Mouse (Mus musculus) hindbrain, embryonic 11.5 days (tissue): ENCODE measurements around the gene Vmn2r76. TPM values are rescaled to one million over a fixed set of nuclear protein-coding genes. Genes with fewer than 3 reads are reported as not detected.
A peak's percentile ranks its signal among the peaks of the same experiment; 100 is the strongest.
"Not testable (repeated sequence)": the region's sequence is repeated elsewhere in the genome, so short reads cannot be mapped to it uniquely, and the experiment has no call there.

ENCODE experiments used
- ATAC-seq: fragments of 200-750 bp; cut with Nextera tagmentation; 2 replicates; pipeline ENCODE4 v1.8.0; 2017; ENCODE audit warnings: mild to moderate bottlenecking, moderate TSS enrichment, moderate library complexity; ENCODE audit not compliant: low FRiP score
- DNase-seq: peaks from one replicate; pipeline ENCODE4 v3.0.0-alpha.2; 2015; ENCODE audit warnings: low spot score
- H3K27ac ChIP-seq: fragments of 300-500 bp; sonication (generic); 2 replicates; pipeline ENCODE4 v1.5.1; 2014; ENCODE audit warnings: mild to moderate bottlenecking, low read depth, low read length
- H3K27me3 ChIP-seq: fragments of 300-500 bp; sonication (generic); 2 replicates; pipeline ENCODE4 v1.6.1; 2014; ENCODE audit warnings: mild to moderate bottlenecking, low read length, moderate library complexity, mixed read lengths; ENCODE audit not compliant: control insufficient read depth, insufficient read depth
- H3K36me3 ChIP-seq: fragments of 300-500 bp; sonication (generic); 2 replicates; pipeline ENCODE4 v1.6.1; 2014; ENCODE audit warnings: mild to moderate bottlenecking, low read length, moderate library complexity, mixed read lengths; ENCODE audit not compliant: control insufficient read depth, insufficient read depth
- H3K4me1 ChIP-seq: fragments of 300-500 bp; sonication (generic); replicated peaks from 2 replicates; pipeline ENCODE4 v1.6.1; 2014; ENCODE audit warnings: low read length, mixed read lengths; ENCODE audit not compliant: control insufficient read depth, insufficient read depth
- H3K4me2 ChIP-seq: fragments of 300-500 bp; sonication (generic); replicated peaks from 2 replicates; pipeline ENCODE4 v1.6.1; 2014; ENCODE audit warnings: mild to moderate bottlenecking, low read depth, low read length
- H3K4me3 ChIP-seq: fragments of 300-500 bp; sonication (generic); 2 replicates; pipeline ENCODE4 v1.5.1; 2014; ENCODE audit warnings: low read depth, low read length
- H3K9ac ChIP-seq: fragments of 300-500 bp; sonication (generic); 2 replicates; pipeline ENCODE4 v1.6.1; 2014; ENCODE audit warnings: low read depth, low read length
- H3K9me3 ChIP-seq: fragments of 300-500 bp; sonication (generic); 2 replicates; pipeline ENCODE4 v1.6.1; 2016; ENCODE audit warnings: low read length; ENCODE audit not compliant: control insufficient read depth
- WGBS: fragments of 180-500 bp; shearing (Covaris S2); extraction: QIAGEN DNeasy Blood & Tissue Kit; methylation state at CpG from one replicate; pipeline ENCODE4 v1.1.7; 2014; 5-methylcytosine and 5-hydroxymethylcytosine counted together
- polyA plus RNA-seq: library from polyadenylated mRNA; unstranded; fragments of >200 nt; fragmentation: Nextera tagmentation; extraction: Ambion mirVana; gene quantifications from 2 replicates; pipeline ENCODE4 v1.2.1, GENCODE M21; 2014

Vmn2r76 gene
- not detected in 2 replicates for polyA plus RNA-seq

GRCm38 (mm10) chr7:86246208-86246607 is at the start of gene Vmn2r76:
TSS of gene Vmn2r76 (minus strand) at chr7:86246308.
- Histone ChIP-seq H3K36me3 (no peaks in the 10 kb centered on the region), H3K4me3 (no peak within 1 kb of the TSS), H3K27me3 (no peaks in the 10 kb centered on the region), H3K9ac (no peak within 1 kb of the TSS), H3K4me2 (no peak within 1 kb of the TSS), H3K4me1 (no peaks in the 10 kb centered on the region), H3K9me3 (no peaks in the 10 kb centered on the region), H3K27ac (no peak within 1 kb of the TSS)
- WGBS, result 74% methylated on average over 1 of the region's 1 CpGs
- ATAC-seq (no peak), DNase-seq (no peak)

GRCm38 (mm10) chr7:86277072-86277471 is 31.0 kb upstream of the Vmn2r76 start, which contains the start of gene Olfr310:
TSS of gene Olfr310 (minus strand) at chr7:86277172.
- Histone ChIP-seq H3K27ac (no peak within 1 kb of the TSS), H3K4me1 (no peaks in the 10 kb centered on the region), H3K4me3 (no peak within 1 kb of the TSS), H3K9ac (no peak within 1 kb of the TSS), H3K27me3 (no peaks in the 10 kb centered on the region), H3K4me2 (no peak within 1 kb of the TSS), H3K9me3 (no peaks in the 10 kb centered on the region), H3K36me3 (no peaks in the 10 kb centered on the region)
- 83% methylated on average over 1 of the region's 1 CpGs for WGBS
- ATAC-seq, result no peak
- DNase-seq, result no peak

- H3K9me3 ChIP-seq, result no peaks in the 10 kb centered on the region
- no peak overlapping the region for H3K27ac ChIP-seq
- ATAC-seq, result peak; percentile 76
- no peak overlapping the region for H3K4me2 ChIP-seq
- no peaks in the 10 kb centered on the region for H3K36me3 ChIP-seq
- no peaks in the 10 kb centered on the region for H3K4me1 ChIP-seq
- no peak overlapping the region for H3K9ac ChIP-seq
- H3K4me3 ChIP-seq, result no peak overlapping the region
- DNase-seq, result peak; percentile 50
- H3K27me3 ChIP-seq, result no peaks in the 10 kb centered on the region
These were observed 34.8 kb downstream of the Vmn2r76 start for GRCm38 (mm10) chr7:86211345-86211744.

DNA sequence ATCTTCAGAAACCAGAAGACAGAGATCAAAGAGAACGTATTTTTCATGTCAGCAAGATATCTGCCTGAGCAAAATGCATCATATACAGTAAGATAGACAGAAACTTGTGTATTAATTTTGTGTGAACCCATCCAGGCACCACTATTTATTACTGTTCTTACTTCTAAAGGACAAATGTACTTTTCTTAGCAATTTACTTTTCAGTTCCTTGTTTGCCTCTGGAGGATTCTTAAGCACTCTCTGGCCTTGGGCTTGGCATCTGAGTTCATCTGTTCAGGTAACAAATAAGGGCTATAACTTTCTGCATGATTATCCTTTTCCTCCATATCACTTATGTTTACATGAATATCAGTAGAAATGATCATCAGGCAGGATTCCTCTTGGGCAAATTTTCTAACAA is 74.4 kb downstream of the Vmn2r76 start, which contains the start of gene Vmn2r75:
Gene Vmn2r75, minus strand, starts transcription at position 101 of the 400 bp plus-strand sequence.
- WGBS, result 63% methylated on average over 1 of the region's 1 CpGs
- not testable (repeated sequence) for H3K27ac ChIP-seq, H3K27me3 ChIP-seq, H3K4me1 ChIP-seq, H3K9me3 ChIP-seq, H3K4me2 ChIP-seq, H3K9ac ChIP-seq, DNase-seq, H3K36me3 ChIP-seq, ATAC-seq, H3K4me3 ChIP-seq

Other genes with a start within 250 kb of the Vmn2r76 start
- gene Vmn2r75, start 74.5 kb downstream of the Vmn2r76 start, polyA plus RNA-seq, result not detected in 2 replicates
- not detected in 2 replicates for gene Olfr310, start 30.9 kb upstream of the Vmn2r76 start, polyA plus RNA-seq
- not detected in 2 replicates for gene Olfr309, start 67.4 kb upstream of the Vmn2r76 start, polyA plus RNA-seq
- not detected in 2 replicates for gene Olfr308, start 79.3 kb upstream of the Vmn2r76 start, polyA plus RNA-seq
- gene Olfr307, start 91.3 kb upstream of the Vmn2r76 start, polyA plus RNA-seq, result not detected in 2 replicates
- not detected in 2 replicates for gene Olfr305, start 120.6 kb upstream of the Vmn2r76 start, polyA plus RNA-seq
- not detected in 2 replicates for gene Olfr304, start 140.3 kb upstream of the Vmn2r76 start, polyA plus RNA-seq
- gene Olfr303, start 151.5 kb upstream of the Vmn2r76 start, polyA plus RNA-seq, result not detected in 2 replicates
- gene Olfr301, start 157.5 kb upstream of the Vmn2r76 start, polyA plus RNA-seq, result not detected in 2 replicates
- not detected in 2 replicates for gene Olfr299, start 213.6 kb upstream of the Vmn2r76 start, polyA plus RNA-seq
- not detected in 2 replicates for gene Olfr298, start 246.2 kb upstream of the Vmn2r76 start, polyA plus RNA-seq